Mouse (Mus musculus) G1E (cell line): ENCODE data around the gene Ptprn.

Experiments used
- CTCF ChIP-seq: IDR thresholded peaks from 2 replicates; pipeline ENCODE4 v1.5.1; 2012; ENCODE audit warnings: low read depth, low read length, inconsistent platforms, mixed read lengths
- GATA1 ChIP-seq: IDR thresholded peaks from 2 replicates; pipeline ENCODE4 v1.6.1; 2012; ENCODE audit warnings: borderline replicate concordance, low read length, inconsistent platforms, mixed read lengths
- GATA2 ChIP-seq: IDR thresholded peaks from 2 replicates; pipeline ENCODE4 v1.6.1; 2012; ENCODE audit warnings: low read depth, low read length, inconsistent platforms, borderline replicate concordance
- POLR2AphosphoS5 ChIP-seq: IDR thresholded peaks from 2 replicates; pipeline ENCODE4 v1.6.1; 2012; ENCODE audit warnings: low read depth, low read length, inconsistent platforms; ENCODE audit not compliant: insufficient replicate concordance

DNA sequence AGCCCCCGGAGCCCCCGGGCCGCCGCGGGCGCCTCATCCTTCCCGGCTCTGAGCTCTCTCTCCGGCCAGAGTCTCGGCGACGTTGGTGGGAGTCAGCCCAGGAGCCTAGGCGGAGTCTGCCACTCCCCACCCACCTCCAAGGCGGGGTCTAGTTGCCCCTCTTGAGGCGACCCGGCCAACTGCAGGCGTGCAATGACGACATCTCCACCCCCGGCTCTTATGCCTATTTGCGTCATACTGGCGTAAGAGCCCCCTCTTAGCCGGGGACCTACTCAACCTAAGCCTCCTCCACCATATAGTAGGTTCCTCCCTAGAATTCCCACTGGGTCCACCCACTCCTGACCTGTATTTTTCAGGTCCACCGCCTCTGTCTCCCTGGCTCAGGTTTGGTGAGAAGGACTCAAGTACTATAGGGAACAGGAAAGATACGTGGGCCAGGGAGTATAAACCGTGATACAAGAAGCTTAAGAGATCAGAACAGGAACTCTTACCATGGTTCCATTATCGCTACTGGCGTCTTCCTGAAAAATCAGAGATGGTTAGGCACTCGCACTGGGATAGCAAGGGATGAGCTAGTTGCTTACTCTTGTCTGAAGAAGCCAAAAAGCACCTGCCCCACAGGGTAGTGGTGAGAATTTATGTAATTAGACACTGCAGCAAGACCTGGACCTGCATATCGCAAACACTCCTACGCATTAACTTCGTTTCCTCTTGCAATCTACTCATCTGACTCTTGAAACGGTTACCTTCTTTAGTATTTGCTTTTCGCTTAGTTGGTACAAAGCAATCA lies at the start of gene Ptprn:
- TF ChIP-seq CTCF (no peak), GATA1 (no peak), GATA2 (no peak), POLR2AphosphoS5 (no peak)
